Mouse (Mus musculus) megakaryocyte, embryonic 14.5 days (primary cell): ENCODE data around the gene Zscan25.

Experiments
- FLI1 ChIP-seq: IDR thresholded peaks from 2 replicates; pipeline ENCODE4 v1.6.1; 2012; ENCODE audit warnings: low read length, inconsistent platforms, mixed read lengths
- GATA1 ChIP-seq: IDR thresholded peaks from 3 replicates; pipeline ENCODE4 v1.6.1; 2012; ENCODE audit warnings: mixed read lengths, low read length, inconsistent platforms, borderline replicate concordance

- no peak for TF ChIP-seq GATA1
- no peak for TF ChIP-seq FLI1
These were observed 45.7 kb upstream of the Zscan25 start for GRCm38 (mm10) chr5:145234636-145235035.
